Mouse (Mus musculus) thymus, adult 2 months (tissue): Measurements from ENCODE around the gene Calm5.

Experiments
- CTCF ChIP-seq: fragments of 200-500 bp; IDR thresholded peaks from 2 replicates; pipeline ENCODE4 v1.5.1; 2012; ENCODE audit warnings: mild to moderate bottlenecking, control low read depth, low read length, moderate library complexity, borderline replicate concordance; ENCODE audit not compliant: control insufficient read depth, poor library complexity, insufficient read depth; ENCODE audit errors: extremely low read depth
- POLR2A ChIP-seq: fragments of 200-500 bp; IDR thresholded peaks from 2 replicates; pipeline ENCODE4 v1.6.1; 2012; ENCODE audit warnings: mild to moderate bottlenecking, low read length, control low read depth, moderate library complexity; ENCODE audit not compliant: control insufficient read depth, poor library complexity, insufficient read depth; ENCODE audit errors: extremely low read depth

DNA sequence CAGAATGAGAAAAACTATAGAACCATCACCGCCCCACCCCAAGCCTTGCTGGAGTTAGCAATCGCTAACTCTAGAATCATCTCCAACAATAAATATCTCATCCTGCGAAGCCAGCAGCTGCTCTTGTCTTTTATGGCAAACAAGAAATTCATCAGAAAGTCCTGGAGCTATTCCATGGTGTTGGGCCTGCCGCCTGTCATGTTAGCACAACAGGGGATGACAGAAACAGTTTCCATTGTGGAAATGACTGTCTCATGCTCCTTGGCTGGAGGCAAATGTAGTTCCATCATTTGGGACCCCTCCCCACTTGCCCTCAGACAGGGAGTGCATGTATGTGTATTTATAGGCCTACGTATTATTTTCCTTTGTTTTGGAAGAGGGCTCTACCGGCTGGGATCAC is 22.5 kb downstream of the Calm5 start:
- TF ChIP-seq CTCF (no peak), POLR2A (no peak)
